Mouse (Mus musculus) limb, embryonic 15.5 days (tissue): Measurements from ENCODE around the gene Wnt3. TPM values are rescaled to one million over a fixed set of nuclear protein-coding genes. Genes with fewer than 3 reads are reported as not detected.
"Not testable (repeated sequence)": the region's sequence is repeated elsewhere in the genome, so short reads cannot be mapped to it uniquely, and the experiment has no call there.

Experiments used
- ATAC-seq: fragments of 200-750 bp; cut with Nextera tagmentation; 2 replicates; pipeline ENCODE4 v1.8.0; 2017; ENCODE audit warnings: low read depth, moderate TSS enrichment; ENCODE audit not compliant: insufficient number of reproducible peaks, low FRiP score, low TSS enrichment
- H3K27ac ChIP-seq: fragments of 300-500 bp; sonication (generic); 2 replicates; pipeline ENCODE4 v1.5.1; 2015; ENCODE audit warnings: moderate library complexity, mild to moderate bottlenecking, inconsistent platforms
- H3K27me3 ChIP-seq: fragments of 300-500 bp; sonication (generic); 2 replicates; pipeline ENCODE4 v1.6.1; 2015; ENCODE audit warnings: inconsistent platforms
- H3K36me3 ChIP-seq: fragments of 300-500 bp; sonication (generic); 2 replicates; pipeline ENCODE4 v1.6.1; 2015; ENCODE audit warnings: inconsistent platforms
- H3K4me1 ChIP-seq: fragments of 300-500 bp; sonication (generic); 2 replicates; pipeline ENCODE4 v1.6.1; 2015; ENCODE audit warnings: inconsistent platforms
- H3K4me2 ChIP-seq: fragments of 300-500 bp; sonication (generic); 2 replicates; pipeline ENCODE4 v1.6.1; 2015; ENCODE audit warnings: mild to moderate bottlenecking, inconsistent platforms
- H3K4me3 ChIP-seq: fragments of 300-500 bp; sonication (generic); 2 replicates; pipeline ENCODE4 v1.5.1; 2015; ENCODE audit warnings: mild to moderate bottlenecking, inconsistent platforms
- H3K9ac ChIP-seq: fragments of 300-500 bp; sonication (generic); 2 replicates; pipeline ENCODE4 v1.6.1; 2015; ENCODE audit warnings: inconsistent platforms
- H3K9me3 ChIP-seq: fragments of 300-500 bp; sonication (generic); 2 replicates; pipeline ENCODE4 v1.6.1; 2016; ENCODE audit warnings: inconsistent platforms
- WGBS: fragments of 180-500 bp; shearing (Covaris S2); methylation state at CpG from one replicate; pipeline ENCODE4 v1.1.7; 2015; 5-methylcytosine and 5-hydroxymethylcytosine counted together
- polyA plus RNA-seq: library from polyadenylated mRNA; unstranded; fragments of >200 nt; fragmentation: Nextera tagmentation; extraction: Ambion mirVana; gene quantifications from 2 replicates; pipeline ENCODE4 v1.2.1, GENCODE M21; 2015

Wnt3 gene
- polyA plus RNA-seq, 1 experiment from 2014 or later: 22.6 TPM

GRCm38 (mm10) chr11:103750612-103751011, 23.3 kb upstream of the Wnt3 start:
- 56% methylated on average over 3 of the region's 3 CpGs for WGBS

DNA sequence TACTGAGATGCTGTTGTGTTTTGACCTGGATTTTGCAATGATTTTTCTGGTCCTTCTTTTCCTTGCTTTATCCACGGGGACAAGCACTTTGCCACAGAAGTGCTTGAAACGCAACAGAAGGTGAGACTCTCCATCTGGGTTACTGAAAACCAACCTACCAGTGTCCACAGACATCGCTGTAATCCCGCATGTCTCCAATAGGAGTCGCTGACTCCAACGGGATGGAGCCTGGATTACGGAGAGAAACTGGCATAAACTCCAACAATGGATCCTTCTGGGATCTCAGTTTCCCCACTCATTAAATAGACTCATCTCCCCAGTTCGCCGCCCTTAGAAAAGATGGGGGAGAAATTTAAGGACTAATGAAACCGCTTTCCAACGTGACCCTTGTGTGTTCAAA, 15.9 kb upstream of the Wnt3 start:
- Histone ChIP-seq H3K27ac (no peak overlapping the region), H3K27me3 (peaks cover 15% of the 10 kb centered on the region; the same call in 1 of the 2 replicates), H3K36me3 (no peaks in the 10 kb centered on the region), H3K9me3 (no peaks in the 10 kb centered on the region), H3K4me3 (no peak overlapping the region), H3K4me1 (no peaks in the 10 kb centered on the region), H3K9ac (no peak overlapping the region), H3K4me2 (no peak overlapping the region)
- 50% methylated on average over 11 of the region's 11 CpGs for WGBS
- no peak for ATAC-seq

More at GRCm38 (mm10) chr11:103750612-103751011, 23.3 kb upstream of the Wnt3 start:
- no peak overlapping the region for H3K4me2 ChIP-seq
- peaks cover 70% of the 10 kb centered on the region for H3K27me3 ChIP-seq
- H3K4me3 ChIP-seq: no peak overlapping the region
- no peaks in the 10 kb centered on the region for H3K9me3 ChIP-seq
- H3K36me3 ChIP-seq: no peaks in the 10 kb centered on the region
- H3K27ac ChIP-seq: no peak overlapping the region
- H3K9ac ChIP-seq: no peak overlapping the region
- H3K4me1 ChIP-seq: peaks cover 13% of the 10 kb centered on the region
- ATAC-seq: no peak

DNA sequence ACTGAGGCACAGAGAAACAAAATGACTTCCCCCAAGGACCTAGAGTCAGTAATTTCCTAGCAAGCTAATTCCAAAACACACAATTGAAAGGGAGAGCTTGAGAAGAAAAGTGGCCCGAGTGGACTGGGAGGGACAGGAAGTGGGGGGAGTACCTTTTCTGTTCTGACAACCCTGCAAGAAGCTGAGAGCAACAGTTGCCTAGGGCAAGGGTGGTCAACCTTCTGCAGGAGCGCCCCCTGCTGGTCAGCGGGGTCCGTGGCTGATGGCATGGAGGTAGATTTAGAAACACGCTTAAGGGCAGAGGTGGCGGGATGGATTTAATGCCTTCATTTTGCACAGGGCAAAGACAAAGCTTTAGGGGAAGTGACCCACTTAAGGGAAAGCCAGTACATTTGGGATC, 15.2 kb upstream of the Wnt3 start:
- Histone ChIP-seq H3K4me2 (no peak overlapping the region), H3K9ac (no peak overlapping the region), H3K4me3 (no peak overlapping the region), H3K36me3 (no peaks in the 10 kb centered on the region), H3K9me3 (no peaks in the 10 kb centered on the region), H3K4me1 (no peaks in the 10 kb centered on the region), H3K27me3 (peaks cover 12% of the 10 kb centered on the region; the same call in 1 of the 2 replicates), H3K27ac (no peak overlapping the region)
- no peak for ATAC-seq
- 11% methylated on average over 6 of the region's 6 CpGs for WGBS

GRCm38 (mm10) chr11:103760101-103760500, 13.8 kb upstream of the Wnt3 start:
- H3K27me3 ChIP-seq: peaks cover 9% of the 10 kb centered on the region; the same call in 1 of the 2 replicates
- WGBS: 56% methylated on average over 7 of the region's 7 CpGs
- no peak for ATAC-seq

GRCm38 (mm10) chr11:103760891-103761290, 13.1 kb upstream of the Wnt3 start:
- H3K27me3 ChIP-seq, H3K4me3 ChIP-seq, H3K9ac ChIP-seq, H3K4me2 ChIP-seq, H3K9me3 ChIP-seq, H3K4me1 ChIP-seq, H3K36me3 ChIP-seq, H3K27ac ChIP-seq, ATAC-seq: not testable (repeated sequence)
- 82% methylated on average over 5 of the region's 5 CpGs for WGBS

More at GRCm38 (mm10) chr11:103760101-103760500, 13.8 kb upstream of the Wnt3 start:
- Histone ChIP-seq H3K4me1 (no peaks in the 10 kb centered on the region), H3K36me3 (no peaks in the 10 kb centered on the region), H3K4me2 (no peak overlapping the region), H3K9me3 (no peaks in the 10 kb centered on the region), H3K9ac (no peak overlapping the region), H3K27ac (no peak overlapping the region), H3K4me3 (no peak overlapping the region)

DNA sequence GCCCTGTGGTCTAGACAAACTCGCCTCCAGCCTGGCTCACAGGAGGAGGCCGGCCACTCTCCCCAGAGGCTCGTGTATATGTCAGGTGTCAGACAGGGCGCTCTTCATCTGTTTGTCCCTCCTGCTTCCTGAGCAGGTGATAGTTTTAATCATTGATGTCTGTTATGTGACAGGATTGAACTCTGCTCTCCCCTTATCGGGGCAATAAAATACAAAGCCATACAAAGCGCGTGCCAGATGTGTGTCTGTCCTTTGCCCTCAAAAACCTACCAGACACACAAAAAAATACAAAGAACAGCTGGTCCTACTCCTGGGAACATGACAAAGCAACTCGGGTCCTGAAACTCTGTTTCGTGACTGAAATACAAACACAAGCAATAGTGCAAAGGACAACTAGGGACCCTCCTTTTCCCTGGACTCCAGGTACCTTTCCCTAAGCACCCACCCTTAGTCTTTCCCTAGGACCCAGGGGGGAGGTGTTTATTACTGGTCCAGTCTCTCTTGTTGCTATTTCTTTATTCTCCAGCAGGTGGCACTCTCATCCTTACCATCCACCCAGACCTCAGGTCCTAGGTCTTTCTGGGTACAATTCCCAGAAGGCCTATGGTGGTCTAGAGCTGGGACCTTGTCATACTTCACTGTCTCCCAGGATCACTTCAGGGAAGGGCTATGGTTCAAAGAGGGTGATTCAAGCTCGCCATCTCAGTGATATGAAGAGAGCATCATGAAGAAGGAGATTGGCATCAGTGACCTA, 10.4 kb upstream of the Wnt3 start:
- no peak overlapping the region for H3K4me3 ChIP-seq
- H3K36me3 ChIP-seq: no peaks in the 10 kb centered on the region
- H3K9me3 ChIP-seq: no peaks in the 10 kb centered on the region
- H3K9ac ChIP-seq: no peak overlapping the region
- peaks cover 15% of the 10 kb centered on the region for H3K27me3 ChIP-seq
- WGBS: 26% methylated on average over 10 of the region's 10 CpGs
- no peaks in the 10 kb centered on the region for H3K4me1 ChIP-seq
- H3K27ac ChIP-seq: no peak overlapping the region
- H3K4me2 ChIP-seq: no peak overlapping the region
- ATAC-seq: no peak

DNA sequence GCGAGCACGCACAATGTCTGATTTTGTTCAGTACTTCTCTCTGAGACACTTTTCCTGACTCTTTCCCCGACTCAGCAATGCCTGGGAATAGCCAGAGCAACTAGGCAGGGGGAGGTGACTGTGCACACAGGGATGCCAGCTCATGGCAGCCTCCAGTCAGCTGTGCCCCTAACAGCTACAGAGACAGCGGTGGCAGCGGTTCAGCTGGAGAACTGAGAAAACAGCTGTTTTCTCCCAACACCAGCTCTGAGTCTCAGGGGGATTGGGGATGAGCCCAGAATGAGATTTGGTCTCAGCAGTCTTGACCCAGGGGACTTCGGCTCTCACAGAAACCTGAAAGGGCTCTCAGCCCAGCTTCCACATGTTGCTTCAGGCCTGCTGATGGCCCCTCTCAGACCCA, 9.3 kb upstream of the Wnt3 start:
- 59% methylated on average over 6 of the region's 6 CpGs for WGBS
- no peaks in the 10 kb centered on the region for H3K36me3 ChIP-seq
- H3K4me1 ChIP-seq: no peaks in the 10 kb centered on the region
- ATAC-seq: no peak
- H3K4me3 ChIP-seq: no peak overlapping the region
- H3K9ac ChIP-seq: no peak overlapping the region
- H3K27ac ChIP-seq: no peak overlapping the region
- H3K4me2 ChIP-seq: no peak overlapping the region
- H3K9me3 ChIP-seq: no peaks in the 10 kb centered on the region
- H3K27me3 ChIP-seq: peaks cover 25% of the 10 kb centered on the region

- WGBS: 14% methylated on average over 6 of the region's 6 CpGs
- no peak for ATAC-seq
- Histone ChIP-seq H3K4me1 (no peaks in the 10 kb centered on the region), H3K9me3 (no peaks in the 10 kb centered on the region), H3K27ac (no peak overlapping the region), H3K36me3 (no peaks in the 10 kb centered on the region), H3K27me3 (peaks cover 35% of the 10 kb centered on the region), H3K4me3 (no peak overlapping the region), H3K9ac (no peak overlapping the region), H3K4me2 (no peak overlapping the region)
Observed at GRCm38 (mm10) chr11:103765556-103766011, 8.4 kb upstream of the Wnt3 start.

GRCm38 (mm10) chr11:103771160-103771817, 2.7 kb upstream of the Wnt3 start:
- no peak for ATAC-seq
- H3K4me1 ChIP-seq: peaks cover 37% of the 10 kb centered on the region
- 2% methylated on average over 19 of the region's 19 CpGs for WGBS
- no peak overlapping the region for H3K9ac ChIP-seq
- peaks cover 80% of the 10 kb centered on the region for H3K27me3 ChIP-seq
- no peak overlapping the region for H3K27ac ChIP-seq
- H3K4me2 ChIP-seq: no peak overlapping the region
- H3K36me3 ChIP-seq: no peaks in the 10 kb centered on the region
- 0 out of 2 replicates have a peak overlapping the region, but pooled peaks have one; percentile 1 for H3K4me3 ChIP-seq
- no peaks in the 10 kb centered on the region for H3K9me3 ChIP-seq

- Histone ChIP-seq H3K9me3 (no peaks in the 10 kb centered on the region), H3K27ac (no peak overlapping the region), H3K27me3 (peaks cover 92% of the 10 kb centered on the region), H3K4me1 (peaks cover 37% of the 10 kb centered on the region), H3K9ac (no peak overlapping the region), H3K4me3 (peak overlapping the region; percentile 39), H3K4me2 (peak overlapping the region; percentile 59), H3K36me3 (no peaks in the 10 kb centered on the region)
- ATAC-seq: no peak
- WGBS: 1% methylated on average over 23 of the region's 23 CpGs
Observed at GRCm38 (mm10) chr11:103772505-103773386, 1.2 kb upstream of the Wnt3 start.

GRCm38 (mm10) chr11:103774228-103774530, 229 bp downstream of the Wnt3 start:
- peaks cover 80% of the 10 kb centered on the region for H3K27me3 ChIP-seq
- H3K9me3 ChIP-seq: no peaks in the 10 kb centered on the region
- no peaks in the 10 kb centered on the region for H3K36me3 ChIP-seq
- H3K9ac ChIP-seq: no peak overlapping the region
- peak overlapping the region; percentile 39 for H3K4me3 ChIP-seq
- peak overlapping the region; percentile 59 for H3K4me2 ChIP-seq
- H3K4me1 ChIP-seq: peaks cover 37% of the 10 kb centered on the region
- WGBS: 2% methylated on average over 19 of the region's 19 CpGs
- no peak for ATAC-seq
- H3K27ac ChIP-seq: peak overlapping the region; percentile 7; the same call in 1 of the 2 replicates
